ENCODE assay signal across 1 mouse cellular context in genomic region chr9:107643544-107644214, GRCm38 (mm10).
TF ChIP-seq lines count a peak whose summit lies in the region.

No protein-coding gene starts in this region.

TF ChIP-seq in CH12.LX, 34 proteins besides CTCF, POLR2A, EP300 and RAD21 (continued from another document):
- TF ChIP-seq BHLHE40 (IDR thresholded peaks at IDR 0.05; ENCODE audit: low read depth, low read length) (no peak), MXI1 (IDR thresholded peaks at IDR 0.05; ENCODE audit: low read depth, low read length) (no peak), ZNF384 (IDR thresholded peaks at IDR 0.05; ENCODE audit: low read depth, low read length) (no peak)
